10 mouse cellular contexts compared by ENCODE assay signal in genomic region chr4:150059841-150060468, GRCm38 (mm10). TPM values are rescaled to one million over a fixed set of nuclear protein-coding genes. Genes with fewer than 3 reads are reported as not detected.
DNase-seq lines count a peak whose midpoint lies in the region; ATAC-seq lines count a peak whose summit lies in the region.
"Had no signal": no experiment of that assay in that cellular context is flagged by ENCODE, and none has a peak within 500 bp of the region (broad histone marks: within the 10 kb centered on the region; RNA-seq: fewer than 3 reads in every experiment).

No protein-coding gene starts in this region.

- H3K4me3 ChIP-seq in brown adipose tissue, adult 24 weeks (ENCODE audit: insufficient read depth, low read depth, low read length) = no peak overlapping the region

- no peaks in the 10 kb centered on the region for H3K27me3 ChIP-seq in splenic B cell, adult 2 months (ENCODE audit: control insufficient read depth, insufficient read depth, low read length, poor library complexity, severe bottlenecking)

- peak overlapping the region; percentile 91 for H3K27ac ChIP-seq in brown adipose tissue, adult 24 weeks (replicated peaks; ENCODE audit: low read depth, low read length)
- H3K27ac ChIP-seq: hindbrain, embryonic 14.5 days had no signal

- peak; percentile 34 for DNase-seq in lung, postnatal 10 days
- DNase-seq in lung, postnatal 4 days = no peak
- DNase-seq in splenic B cell, adult 2 months (ENCODE audit: low read depth, low spot score) = peak; percentile 71
- DNase-seq in adrenal gland, postnatal 25 days = no peak
- DNase-seq: gastrocnemius, postnatal 10 days; layer of hippocampus, postnatal 36 days had no signal

- H3K4me1 ChIP-seq in brown adipose tissue, adult 24 weeks (ENCODE audit: control insufficient read depth, insufficient read depth, insufficient read length, low read length) = peaks cover 14% of the 10 kb centered on the region

- no peaks in the 10 kb centered on the region for H3K36me3 ChIP-seq in splenic B cell, adult 2 months (ENCODE audit: control insufficient read depth, insufficient read depth, low read length, poor library complexity, severe bottlenecking)

- ATAC-seq in hematopoietic stem cell, adult 5-6 weeks (replicated peaks in 1 of 2; ENCODE audit: insufficient read depth in 1 of 2, low FRiP score in 2 of 2, low TSS enrichment in 1 of 2, low read depth in 1 of 2, poor library complexity in 2 of 2, severe bottlenecking in 2 of 2) = peak; percentile 70 to 87
- ATAC-seq in megakaryocyte-erythroid progenitor cell, adult 5-6 weeks (replicated peaks; ENCODE audit: low FRiP score, low TSS enrichment, poor library complexity, severe bottlenecking) = no peak

RNA-seq across cellular contexts. Expression of gene Gpr157, which starts 27.2 kb away (rescaled TPM):
- 2.0 and 2.4 TPM in 2 replicates for polyA plus RNA-seq in brown adipose tissue, adult 24 weeks (2012; ENCODE audit: insufficient read depth, insufficient read length, missing spikeins)
- 4.0 and 5.7 TPM in 2 replicates for total RNA-seq in hematopoietic stem cell, adult 5-6 weeks (2017)
- 1.1 and 1.7 TPM in 2 replicates for total RNA-seq in adrenal gland, postnatal 25 days (2021)
- 0.33 and 1.0 TPM in 2 replicates for total RNA-seq in megakaryocyte-erythroid progenitor cell, adult 5-6 weeks (2014; fragmentation: Nextera tagmentation)
- 0.33 and 0.99 TPM in 2 replicates for total RNA-seq in megakaryocyte-erythroid progenitor cell, adult 5-6 weeks (2017)

RNA-seq across cellular contexts. Expression of gene H6pd, which starts 51.1 kb away (rescaled TPM):
- polyA plus RNA-seq in brown adipose tissue, adult 24 weeks (2012; ENCODE audit: insufficient read depth, insufficient read length, missing spikeins) = 66.4 and 85.8 TPM in 2 replicates
- total RNA-seq in hematopoietic stem cell, adult 5-6 weeks (2017) = 22.7 and 26.6 TPM in 2 replicates
- 127 and 149 TPM in 2 replicates for total RNA-seq in adrenal gland, postnatal 25 days (2021)
- total RNA-seq in megakaryocyte-erythroid progenitor cell, adult 5-6 weeks (2014; fragmentation: Nextera tagmentation) = 12.9 and 16.8 TPM in 2 replicates
- 9.8 and 11.9 TPM in 2 replicates for total RNA-seq in megakaryocyte-erythroid progenitor cell, adult 5-6 weeks (2017)

RNA-seq across cellular contexts. Expression of gene Slc2a5, which starts 59.1 kb away (rescaled TPM):
- 46.1 and 72.4 TPM in 2 replicates for polyA plus RNA-seq in brown adipose tissue, adult 24 weeks (2012; ENCODE audit: insufficient read depth, insufficient read length, missing spikeins)
- not detected in 2 replicates for total RNA-seq in hematopoietic stem cell, adult 5-6 weeks (2017)
- total RNA-seq in adrenal gland, postnatal 25 days (2021) = 2.3 and 3.6 TPM in 2 replicates
- not detected in 2 replicates for total RNA-seq in megakaryocyte-erythroid progenitor cell, adult 5-6 weeks (2014; fragmentation: Nextera tagmentation)
- not detected in 2 replicates for total RNA-seq in megakaryocyte-erythroid progenitor cell, adult 5-6 weeks (2017)

Comparison
In these comparisons a context has a peak if more than half of its experiments do, and no peak if none do; other contexts are left out.
1. DNase-seq: peak in lung, postnatal 10 days (single experiment) and splenic B cell, adult 2 months (single experiment); none in lung, postnatal 4 days (0 of 2) and adrenal gland, postnatal 25 days (single experiment).